Mouse (Mus musculus) heart, embryonic 14.5 days (tissue): ENCODE data around the gene Rhcg. TPM values are rescaled to one million over a fixed set of nuclear protein-coding genes. Genes with fewer than 3 reads are reported as not detected.

Experiments
- ATAC-seq: fragments of 200-750 bp; cut with Nextera tagmentation; 2 replicates; pipeline ENCODE4 v1.8.0; 2017; ENCODE audit warnings: low read depth, moderate TSS enrichment; ENCODE audit not compliant: insufficient number of reproducible peaks, insufficient read depth, low FRiP score
- H3K27ac ChIP-seq, 2 experiments: fragments of 200-500 bp in 1 of 2; fragments of 300-500 bp in 1 of 2; sonication (generic) in 1 of 2; replicated peaks in 1 of 2; 2 replicates each; pipeline ENCODE4 v1.5.1; 2012 to 2014; ENCODE audit warnings: low read depth in 2 of 2, low read length in 2 of 2, control low read depth in 1 of 2, mild to moderate bottlenecking in 1 of 2, mixed read lengths in 1 of 2; ENCODE audit not compliant: control insufficient read depth in 1 of 2, insufficient read depth in 1 of 2
- H3K27me3 ChIP-seq: fragments of 300-500 bp; sonication (generic); 2 replicates; pipeline ENCODE4 v1.6.1; 2014; ENCODE audit warnings: mild to moderate bottlenecking, low read length, control low read depth; ENCODE audit not compliant: control insufficient read depth, insufficient read depth
- H3K36me3 ChIP-seq: fragments of 300-500 bp; sonication (generic); 2 replicates; pipeline ENCODE4 v1.6.1; 2014; ENCODE audit warnings: mild to moderate bottlenecking, control low read depth, low read length, mixed read lengths; ENCODE audit not compliant: control insufficient read depth, insufficient read depth
- H3K4me1 ChIP-seq, 2 experiments: fragments of 200-500 bp in 1 of 2; fragments of 300-500 bp in 1 of 2; sonication (generic) in 1 of 2; 2 replicates each; pipeline ENCODE4 v1.6.1; 2012 to 2014; ENCODE audit warnings: low read length in 2 of 2, control low read depth in 1 of 2, mixed read lengths in 1 of 2; ENCODE audit not compliant: control insufficient read depth in 2 of 2, insufficient read depth in 2 of 2
- H3K4me2 ChIP-seq: fragments of 300-500 bp; sonication (generic); 2 replicates; pipeline ENCODE4 v1.6.1; 2014; ENCODE audit warnings: mild to moderate bottlenecking, low read length
- H3K4me3 ChIP-seq, 2 experiments: fragments of 200-500 bp in 1 of 2; fragments of 300-500 bp in 1 of 2; sonication (generic) in 1 of 2; 2 replicates each; pipeline ENCODE4 v1.5.1; 2012 to 2014; ENCODE audit warnings: low read length in 2 of 2, mild to moderate bottlenecking in 2 of 2, control low read depth in 1 of 2, low read depth in 1 of 2, moderate library complexity in 1 of 2; ENCODE audit not compliant: control insufficient read depth in 1 of 2, insufficient read depth in 1 of 2
- H3K9ac ChIP-seq: fragments of 300-500 bp; sonication (generic); 2 replicates; pipeline ENCODE4 v1.6.1; 2014; ENCODE audit warnings: mild to moderate bottlenecking, low read length
- H3K9me3 ChIP-seq: fragments of 300-500 bp; sonication (generic); 2 replicates; pipeline ENCODE4 v1.6.1; 2016; ENCODE audit warnings: low read length, control low read depth; ENCODE audit not compliant: control insufficient read depth
- WGBS: fragments of 180-500 bp; shearing (Covaris S2); extraction: QIAGEN DNeasy Blood & Tissue Kit; methylation state at CpG from one replicate; pipeline ENCODE4 v1.1.7; 2014; 5-methylcytosine and 5-hydroxymethylcytosine counted together
- polyA plus RNA-seq: library from polyadenylated mRNA; unstranded; fragments of >200 nt; fragmentation: Nextera tagmentation; extraction: Ambion mirVana; gene quantifications from 2 replicates; pipeline ENCODE4 v1.2.1, GENCODE M21; 2014

Rhcg gene
- polyA plus RNA-seq, 1 experiment from 2014 or later: not detected

- no peak for ATAC-seq
- Histone ChIP-seq H3K27me3 (no peaks in the 10 kb centered on the region), H3K36me3 (no peaks in the 10 kb centered on the region), H3K9ac (no peak overlapping the region), H3K4me2 (no peak overlapping the region), H3K4me1 (peaks cover 0 to 5% of the 10 kb centered on the region in 2 experiments; a peak in 1 of 4 replicates), H3K4me3 (no peak overlapping the region), H3K27ac (no peak overlapping the region), H3K9me3 (no peaks in the 10 kb centered on the region)
- 4% methylated on average over 3 of the region's 3 CpGs for WGBS
Measured at GRCm38 (mm10) chr7:79649005-79649404, 31.5 kb upstream of the Rhcg start.

- Histone ChIP-seq H3K27me3 (no peaks in the 10 kb centered on the region), H3K4me3 (no peak overlapping the region), H3K9me3 (no peaks in the 10 kb centered on the region), H3K9ac (no peak overlapping the region), H3K36me3 (no peaks in the 10 kb centered on the region), H3K27ac (no peak overlapping the region), H3K4me2 (no peak overlapping the region), H3K4me1 (peaks cover 0 to 5% of the 10 kb centered on the region in 2 experiments; a peak in 1 of 4 replicates)
- 54% methylated on average over 3 of the region's 3 CpGs for WGBS
- ATAC-seq: peak; percentile 68; the same call in 1 of the 2 replicates
Measured at GRCm38 (mm10) chr7:79647233-79647632, 29.8 kb upstream of the Rhcg start.

- Histone ChIP-seq H3K9ac (no peak overlapping the region), H3K4me1 (no peaks in the 10 kb centered on the region), H3K9me3 (no peaks in the 10 kb centered on the region), H3K4me2 (no peak overlapping the region), H3K4me3 (no peak overlapping the region), H3K27ac (no peak overlapping the region), H3K36me3 (no peaks in the 10 kb centered on the region), H3K27me3 (no peaks in the 10 kb centered on the region; the same call in 1 of the 2 replicates)
- ATAC-seq: no peak
- WGBS: 20% methylated on average over 13 of the region's 13 CpGs
Measured at GRCm38 (mm10) chr7:79631773-79632348, 14.4 kb upstream of the Rhcg start.

- H3K9me3 ChIP-seq: no peaks in the 10 kb centered on the region
- no peak overlapping the region for H3K4me2 ChIP-seq
- no peaks in the 10 kb centered on the region for H3K27me3 ChIP-seq
- H3K4me1 ChIP-seq: no peaks in the 10 kb centered on the region; a peak in 1 of 4 replicates
- no peak for ATAC-seq
- no peak overlapping the region for H3K27ac ChIP-seq
- H3K9ac ChIP-seq: no peak overlapping the region
- no peak overlapping the region for H3K4me3 ChIP-seq
- WGBS: 64% methylated on average over 4 of the region's 4 CpGs
- no peaks in the 10 kb centered on the region for H3K36me3 ChIP-seq
Measured at GRCm38 (mm10) chr7:79628271-79628913, 10.9 kb upstream of the Rhcg start.

- Histone ChIP-seq H3K4me3 (no peak overlapping the region), H3K36me3 (no peaks in the 10 kb centered on the region), H3K9me3 (no peaks in the 10 kb centered on the region), H3K9ac (no peak overlapping the region), H3K4me2 (no peak overlapping the region), H3K27me3 (no peaks in the 10 kb centered on the region), H3K27ac (no peak overlapping the region), H3K4me1 (peaks cover 0 to 5% of the 10 kb centered on the region in 2 experiments; a peak in 2 of 4 replicates)
- 72% methylated on average over 5 of the region's 5 CpGs for WGBS
- ATAC-seq: no peak
Measured at GRCm38 (mm10) chr7:79626170-79626569, 8.7 kb upstream of the Rhcg start.

GRCm38 (mm10) chr7:79623086-79623485 is 5.6 kb upstream of the Rhcg start:
- ATAC-seq: no peak
- H3K9ac ChIP-seq: no peak overlapping the region
- no peak overlapping the region for H3K4me2 ChIP-seq
- no peak overlapping the region for H3K4me3 ChIP-seq
- H3K36me3 ChIP-seq: no peaks in the 10 kb centered on the region
- H3K27ac ChIP-seq: no peak overlapping the region
- H3K27me3 ChIP-seq: peaks cover 8% of the 10 kb centered on the region
- WGBS: 40% methylated on average over 8 of the region's 8 CpGs
- peaks cover 0 to 5% of the 10 kb centered on the region in 2 experiments; a peak in 2 of 4 replicates for H3K4me1 ChIP-seq
- H3K9me3 ChIP-seq: no peaks in the 10 kb centered on the region

- H3K27me3 ChIP-seq: peaks cover 43% of the 10 kb centered on the region
- WGBS: 61% methylated on average over 4 of the region's 4 CpGs
Measured at GRCm38 (mm10) chr7:79619493-79619892, 2.0 kb upstream of the Rhcg start.

More at GRCm38 (mm10) chr7:79619493-79619892, 2.0 kb upstream of the Rhcg start:
- Histone ChIP-seq H3K9me3 (no peaks in the 10 kb centered on the region), H3K27ac (no peak overlapping the region), H3K4me3 (no peak overlapping the region), H3K4me1 (peaks cover 0 to 5% of the 10 kb centered on the region in 2 experiments; a peak in 2 of 4 replicates), H3K36me3 (no peaks in the 10 kb centered on the region), H3K9ac (no peak overlapping the region), H3K4me2 (no peak overlapping the region)
- no peak for ATAC-seq
